Mouse (Mus musculus): ENCODE results near the gene Mkrn2.

Mkrn2 gene

DNA sequence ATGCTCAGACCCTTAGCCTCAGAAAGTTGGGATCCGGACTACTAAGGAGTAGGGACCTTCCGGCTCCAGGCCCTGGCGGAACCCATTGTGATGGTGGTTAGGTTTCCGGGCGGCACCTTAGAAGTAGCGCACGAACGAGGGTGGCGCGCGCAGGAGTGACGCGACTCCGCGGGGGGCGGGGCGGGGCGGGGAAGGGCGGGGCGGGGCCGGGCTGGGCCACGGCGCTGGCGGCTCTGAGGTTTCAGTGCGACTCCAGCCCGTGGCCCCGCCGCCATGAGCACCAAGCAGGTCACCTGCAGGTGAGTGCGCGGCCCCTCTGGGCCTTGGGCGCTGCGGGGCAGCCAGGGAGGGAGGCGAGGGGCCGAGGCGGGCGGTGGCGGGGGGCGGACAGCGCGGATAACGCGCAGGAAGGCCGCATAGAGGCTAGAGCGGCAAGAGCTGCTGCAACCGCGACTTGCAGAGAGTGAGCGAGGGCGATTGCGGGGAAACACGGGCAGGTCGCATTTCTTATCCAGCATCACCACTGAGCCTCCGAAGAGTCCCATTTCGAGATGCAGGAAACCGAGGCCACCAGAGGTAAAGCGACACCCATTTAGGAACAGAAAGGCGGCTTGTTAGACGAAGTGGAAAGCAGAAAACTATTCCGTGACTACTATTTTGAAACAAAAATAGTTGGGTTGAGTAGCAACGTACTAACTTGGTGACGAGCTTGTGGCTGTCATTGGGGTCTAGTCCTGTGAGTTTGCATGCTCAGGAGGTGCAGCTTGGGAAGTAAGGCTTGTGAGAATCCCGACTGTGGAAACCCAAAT lies at the start of gene Mkrn2:
Mkrn2 (plus strand) TSS at position 188 of the 809 bp plus-strand sequence.
- peak; percentile 91 for DNase-seq

- no peak for DNase-seq
These were observed 46.2 kb upstream of the Mkrn2 start for GRCm38 (mm10) chr6:115555485-115555884.

DNA sequence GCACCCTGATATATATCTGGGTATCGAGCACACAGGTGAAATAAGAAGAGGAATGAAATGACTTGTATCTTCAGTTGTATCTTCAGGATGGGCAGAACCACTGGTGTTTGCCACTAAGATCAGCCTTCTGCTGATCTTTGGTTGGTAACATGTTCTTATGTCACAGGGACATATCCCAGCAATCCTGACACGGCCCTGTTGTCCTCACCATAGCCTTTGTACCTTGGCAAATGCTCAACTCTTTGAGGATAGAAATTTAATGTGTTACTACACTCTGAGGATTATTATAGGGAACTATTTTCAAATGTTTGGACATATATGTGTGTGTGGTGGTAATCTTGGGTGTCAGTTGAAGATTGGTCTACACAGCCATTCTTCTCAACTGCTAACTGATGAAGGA lies 43.5 kb upstream of the Mkrn2 start:
- DNase-seq = no peak

DNA sequence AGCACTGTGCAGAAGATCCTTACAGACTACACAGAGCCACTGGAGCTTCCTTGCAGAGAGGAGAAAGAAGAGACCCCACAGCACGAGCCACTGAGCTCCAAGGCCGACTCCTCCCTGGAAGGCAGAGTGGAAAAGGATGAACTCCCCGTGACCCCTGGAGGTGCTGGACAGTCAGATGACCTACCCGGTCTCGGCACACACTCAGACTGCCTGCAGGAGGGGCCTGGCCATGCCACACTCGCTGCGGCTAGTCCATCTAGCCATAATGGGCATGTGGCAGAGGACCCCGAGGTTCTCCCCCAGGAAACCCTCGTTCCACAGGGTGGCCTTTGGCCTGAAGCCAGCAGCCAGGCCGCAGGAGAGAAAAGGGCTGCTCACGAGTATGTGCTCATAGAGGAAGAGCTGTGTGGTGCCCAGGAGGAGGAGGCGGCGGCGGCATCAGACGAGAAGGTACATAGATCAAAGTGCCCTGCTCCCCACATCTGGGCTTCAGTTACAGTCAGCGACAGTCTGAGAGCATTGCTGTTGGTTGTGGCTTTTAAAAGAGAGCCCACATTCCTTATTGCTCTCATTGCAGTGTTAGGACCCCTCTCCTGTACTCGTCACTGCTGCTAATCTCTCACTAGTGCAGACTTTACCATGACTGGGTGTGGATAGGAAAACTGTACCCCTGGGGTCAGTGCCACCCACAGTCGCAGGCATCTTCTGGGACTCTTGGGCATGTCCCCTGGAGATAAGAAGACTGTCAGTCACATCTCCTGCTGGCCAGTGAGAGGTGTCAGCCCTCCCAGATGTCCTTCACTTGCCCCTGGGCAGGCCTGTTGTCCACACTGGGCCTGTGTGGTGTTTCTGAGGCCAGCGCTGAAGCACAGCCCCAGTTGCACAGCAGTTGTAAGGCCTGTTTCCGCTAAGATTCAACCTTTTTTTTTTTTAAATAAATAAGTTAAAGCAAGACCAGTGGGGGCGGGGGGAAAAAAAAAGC lies 41.8 kb upstream of the Mkrn2 start:
- DNase-seq = peak; percentile 76

DNA sequence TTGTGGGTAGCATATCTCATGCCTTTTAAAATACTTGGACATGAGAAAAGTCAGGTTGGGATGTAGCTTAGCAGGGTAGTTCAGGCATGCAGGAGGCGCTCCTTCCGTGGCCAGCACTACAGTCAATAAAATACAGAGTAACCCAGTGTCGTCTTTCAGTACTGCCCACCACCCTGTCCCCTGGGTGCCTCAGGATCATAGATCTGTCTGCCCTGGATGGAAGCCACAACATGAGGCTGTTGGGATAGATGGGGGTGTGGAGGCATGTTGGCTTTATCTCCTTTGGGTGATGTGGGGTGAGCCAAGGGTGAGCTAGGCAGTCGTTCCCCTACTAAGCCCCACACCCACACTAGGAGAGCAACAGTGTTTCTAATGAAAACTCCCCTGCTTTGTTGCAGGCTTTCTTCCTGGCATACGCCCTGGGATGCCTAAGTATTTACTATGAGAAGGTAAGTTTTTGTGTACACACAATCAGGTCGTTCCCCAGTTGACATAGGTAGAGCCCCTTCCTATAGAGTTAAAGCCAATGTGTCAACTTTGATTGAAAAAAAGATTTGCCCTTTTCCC lies 36.1 kb upstream of the Mkrn2 start:
- DNase-seq = no peak

- no peak for DNase-seq
These were observed 27.5 kb upstream of the Mkrn2 start for GRCm38 (mm10) chr6:115574171-115574570.

DNA sequence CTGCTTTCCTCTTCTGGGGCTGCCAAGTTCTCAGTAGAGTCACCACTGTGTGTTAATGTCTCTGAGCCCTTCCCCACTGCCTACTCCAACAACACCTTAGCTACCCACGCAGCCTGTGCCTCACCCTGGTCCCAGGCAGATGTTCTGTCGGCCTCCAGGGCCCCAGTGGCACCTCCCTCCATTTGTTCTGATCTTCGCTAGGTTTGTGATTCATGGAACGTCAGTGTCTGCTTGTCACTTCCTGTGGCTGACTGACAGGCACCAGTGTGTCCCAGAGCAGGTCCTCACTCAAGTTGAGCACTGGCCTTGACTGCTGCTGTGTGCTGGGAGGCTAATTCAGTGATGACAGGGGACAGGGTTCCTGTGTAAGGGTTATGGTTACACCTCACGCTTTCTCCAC lies 24.3 kb upstream of the Mkrn2 start:
- no peak for DNase-seq

DNA sequence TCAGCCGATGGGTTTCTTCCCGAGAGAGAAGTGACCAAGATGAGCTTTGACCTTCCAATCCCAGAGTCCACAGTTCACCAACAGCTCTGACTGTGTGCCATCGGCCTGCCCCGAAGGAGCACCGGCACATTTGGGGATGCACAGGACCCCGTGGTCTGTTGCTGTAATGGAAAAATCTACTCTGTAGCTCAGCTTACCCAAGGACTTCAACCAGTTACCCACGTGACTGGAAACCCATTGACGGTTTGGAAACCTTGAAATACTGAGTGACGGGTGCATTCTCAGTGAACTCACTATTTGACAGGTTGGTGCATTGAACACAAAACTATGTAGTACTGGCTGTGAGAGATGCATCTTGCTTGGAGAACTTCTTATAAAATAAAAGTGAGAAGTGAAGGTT lies 23.8 kb upstream of the Mkrn2 start:
- DNase-seq = no peak

DNA sequence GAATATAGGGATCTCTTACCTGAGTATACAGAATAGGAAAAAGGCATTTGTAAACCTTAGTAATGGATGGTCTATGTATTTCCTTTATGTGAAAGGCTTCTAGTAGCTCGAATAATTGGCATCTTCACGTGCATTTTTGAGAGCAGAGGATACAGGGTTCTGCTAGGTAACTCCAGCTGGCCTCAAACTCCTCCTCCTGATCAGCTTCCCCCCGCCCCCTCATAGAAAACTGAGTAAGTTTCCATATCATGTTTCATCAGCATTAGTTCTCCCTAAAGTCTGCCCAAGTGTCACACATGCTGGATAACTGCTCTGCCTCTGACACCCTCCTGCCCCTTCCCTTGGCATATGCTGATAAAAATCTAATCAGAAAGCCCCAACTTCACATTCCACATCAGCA lies 20.9 kb upstream of the Mkrn2 start:
- no peak for DNase-seq

DNA sequence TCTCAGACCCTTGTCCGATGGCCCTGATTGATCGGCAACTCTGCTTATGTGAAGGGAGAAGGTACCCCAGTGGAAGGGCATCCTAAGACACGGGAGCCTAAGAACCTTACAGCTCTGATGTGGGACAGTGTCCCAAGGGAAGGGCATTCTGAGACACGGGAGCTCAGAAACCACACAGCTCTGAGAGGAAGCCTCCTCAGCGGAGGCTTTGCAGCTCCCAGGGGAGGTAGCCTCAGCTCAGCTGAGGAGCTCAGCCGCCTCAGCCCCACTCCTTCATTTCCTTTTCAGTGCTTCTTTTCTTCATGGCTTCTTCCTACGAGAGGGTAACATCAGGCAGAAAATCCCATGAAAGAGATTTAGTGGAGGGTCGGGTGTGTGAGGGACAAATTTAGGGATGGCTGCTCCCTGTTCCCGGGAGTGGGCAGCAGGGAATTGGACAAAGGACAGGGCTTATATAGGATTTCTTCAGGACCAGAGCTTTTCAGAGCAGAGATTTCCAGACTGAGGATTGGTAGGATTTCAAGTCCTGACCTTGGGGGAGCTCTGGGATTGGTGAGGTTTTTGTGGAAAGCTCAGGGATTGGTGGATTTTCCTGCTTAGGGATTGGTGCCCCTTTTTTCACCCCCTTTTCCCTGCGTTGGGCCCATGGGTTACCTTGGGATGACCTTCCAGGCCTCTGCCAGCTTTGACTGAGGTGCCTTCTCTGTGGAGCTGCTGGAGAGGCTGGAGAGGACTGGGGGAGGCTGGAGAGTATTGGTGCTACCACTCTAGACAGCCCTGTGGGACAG lies 19.2 kb upstream of the Mkrn2 start:
- DNase-seq = no peak

GRCm38 (mm10) chr6:115583430-115584125 lies 18.1 kb upstream of the Mkrn2 start:
- no peak for DNase-seq

- no peak for DNase-seq
These were observed 17.5 kb upstream of the Mkrn2 start for GRCm38 (mm10) chr6:115584176-115584575.

DNA sequence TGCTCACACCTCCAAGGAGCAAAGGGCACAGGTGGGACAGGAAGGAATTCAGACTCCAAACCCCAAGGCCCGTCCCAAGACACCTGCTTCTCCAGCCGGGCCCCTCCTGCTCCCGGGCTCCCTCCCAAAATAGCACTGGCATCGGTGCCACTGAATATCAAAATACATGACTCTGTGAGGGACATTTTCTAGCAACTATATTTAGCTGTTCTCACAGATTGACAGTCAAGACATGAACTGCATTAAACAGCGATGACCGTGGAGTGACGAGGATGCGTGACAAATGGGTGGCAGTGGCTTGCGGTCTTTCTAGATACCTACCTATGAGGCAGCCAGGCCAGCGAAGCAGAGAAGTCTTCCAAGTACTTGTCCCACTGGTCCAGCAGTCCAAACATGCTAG lies 15.4 kb upstream of the Mkrn2 start:
- DNase-seq = no peak

- no peak for DNase-seq
These were observed 9.9 kb upstream of the Mkrn2 start for GRCm38 (mm10) chr6:115591692-115592359.

- no peak for DNase-seq
These were observed 9.2 kb upstream of the Mkrn2 start, which contains the start of gene Mkrn2os for GRCm38 (mm10) chr6:115592458-115592857. Mkrn2os (minus strand) TSS chr6:115592576.

DNA sequence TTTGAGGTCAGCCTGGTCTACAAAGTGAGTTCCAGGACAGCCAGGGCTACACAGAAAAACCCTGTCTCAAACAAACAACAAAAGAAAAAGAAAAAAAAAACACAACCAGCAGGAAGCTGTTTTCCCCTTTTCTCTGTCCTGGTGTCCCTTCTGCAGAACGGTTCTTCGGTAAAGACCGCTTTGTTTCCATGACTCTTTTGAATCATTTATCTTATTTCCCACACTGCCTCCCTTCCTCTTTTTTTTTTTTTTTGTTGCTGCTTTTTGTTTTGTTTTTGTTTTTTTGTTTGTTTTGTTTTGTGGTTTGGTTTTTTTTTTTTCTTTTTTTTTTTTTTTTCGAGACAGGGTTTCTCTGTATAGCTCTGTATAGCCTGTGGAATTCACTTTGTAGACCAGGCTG lies 8.4 kb upstream of the Mkrn2 start:
- DNase-seq = no peak

GRCm38 (mm10) chr6:115594463-115594862 lies 7.2 kb upstream of the Mkrn2 start:
- DNase-seq = peak; percentile 49

GRCm38 (mm10) chr6:115595667-115596066 lies 6.0 kb upstream of the Mkrn2 start:
- no peak for DNase-seq

- peak; percentile 48 for DNase-seq
These were observed 384 bp upstream of the Mkrn2 start for GRCm38 (mm10) chr6:115601322-115601714.

GRCm38 (mm10) chr6:115606461-115606860 lies 4.8 kb downstream of the Mkrn2 start:
- DNase-seq = no peak

DNA sequence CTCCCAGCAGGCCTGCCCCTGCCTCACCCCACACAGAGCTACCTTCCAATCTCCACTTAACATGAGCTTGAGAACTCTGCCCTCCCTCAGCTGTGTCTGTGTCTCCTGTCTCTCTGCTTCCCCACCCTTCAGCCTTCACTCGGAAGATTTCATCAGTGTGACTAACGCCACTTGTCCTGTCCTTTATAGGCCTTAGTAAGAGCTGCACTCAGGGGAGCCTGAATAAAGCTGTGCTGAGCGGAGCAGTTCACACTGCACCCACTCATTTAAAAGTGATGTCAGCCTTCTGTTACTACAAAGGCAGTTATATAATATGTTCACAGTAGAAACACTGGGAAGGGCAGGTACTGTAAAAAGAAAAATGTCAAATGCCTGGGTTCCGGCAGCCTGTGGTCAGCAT lies 5.7 kb downstream of the Mkrn2 start:
- no peak for DNase-seq
